11 mouse cellular contexts compared by ENCODE assay signal in genomic region chr6:30477210-30477714, GRCm38 (mm10). TPM values are rescaled to one million over a fixed set of nuclear protein-coding genes. Genes with fewer than 3 reads are reported as not detected.
A peak's percentile ranks its signal among the peaks of the same experiment; 100 is the strongest.
DNase-seq lines count a peak whose midpoint lies in the region; ATAC-seq and TF ChIP-seq lines count a peak whose summit lies in the region.
"Had no signal": no experiment of that assay in that cellular context is flagged by ENCODE, and none has a peak within 500 bp of the region (broad histone marks: within the 10 kb centered on the region; RNA-seq: fewer than 3 reads in every experiment).

No protein-coding gene starts in this region.

- H3K27me3 ChIP-seq in liver, adult 2 months (ENCODE audit: control insufficient read depth, insufficient read depth, low read length), result no peaks in the 10 kb centered on the region
- no peaks in the 10 kb centered on the region for H3K27me3 ChIP-seq in embryonic facial prominence, embryonic 15.5 days
- H3K27me3 ChIP-seq in liver, postnatal 0 days (ENCODE audit: insufficient read depth, low read length), result no peaks in the 10 kb centered on the region
- H3K27me3 ChIP-seq: midbrain, embryonic 12.5 days had no signal

- TF ChIP-seq EP300 in liver, postnatal 0 days (IDR thresholded peaks at IDR 0.05; ENCODE audit: low read depth), result no peak

- peaks cover 8% of the 10 kb centered on the region; the same call in 1 of the 2 replicates for H3K36me3 ChIP-seq in liver, adult 2 months (ENCODE audit: control insufficient read depth, insufficient read depth, low read length)
- peaks cover 26% of the 10 kb centered on the region for H3K36me3 ChIP-seq in embryonic facial prominence, embryonic 15.5 days
- peaks cover 34% of the 10 kb centered on the region for H3K36me3 ChIP-seq in liver, postnatal 0 days (replicated peaks; ENCODE audit: insufficient read depth, low read length)

- no peaks in the 10 kb centered on the region for H3K9me3 ChIP-seq in embryonic facial prominence, embryonic 15.5 days (replicated peaks)
- H3K9me3 ChIP-seq in liver, postnatal 0 days (ENCODE audit: low read length), result no peaks in the 10 kb centered on the region
- H3K9me3 ChIP-seq: midbrain, embryonic 12.5 days had no signal

- peaks cover 12% of the 10 kb centered on the region for H3K4me1 ChIP-seq in liver, adult 2 months (ENCODE audit: control insufficient read depth, insufficient read depth, low read length)
- H3K4me1 ChIP-seq in embryonic facial prominence, embryonic 15.5 days, result no peaks in the 10 kb centered on the region
- H3K4me1 ChIP-seq in liver, postnatal 0 days (ENCODE audit: insufficient read depth), result peaks cover 8% of the 10 kb centered on the region; the same call in 1 of the 2 replicates

- H3K79me2 ChIP-seq in liver, adult 2 months (ENCODE audit: control insufficient read depth, insufficient read depth, low read length), result no peaks in the 10 kb centered on the region

- no peak; the same call in 1 of the 2 replicates for ATAC-seq in embryonic facial prominence, embryonic 15.5 days (ENCODE audit: insufficient number of reproducible peaks, low FRiP score, low TSS enrichment, low read depth)
- ATAC-seq in liver, postnatal 0 days, result peak; percentile 72

- no peak for TF ChIP-seq POLR2A in liver, adult 2 months (IDR thresholded peaks at IDR 0.05; ENCODE audit: extremely low read depth, insufficient read depth, low read length)

- DNase-seq in embryo, embryonic 10.5 days (ENCODE audit: low spot score), result peak; percentile 19
- no peak for DNase-seq in embryo, embryonic 10 days (ENCODE audit: low spot score)
- DNase-seq in liver, adult 2 months (ENCODE audit: extremely low read depth, low read depth, low spot score), result peak; percentile 68
- no peak for DNase-seq in liver
- DNase-seq in liver, postnatal 0 days, result no peak
- no peak for DNase-seq in testis, postnatal 14 days (ENCODE audit: low spot score)
- no peak for DNase-seq in urinary bladder, postnatal 14 days (ENCODE audit: low spot score)
- DNase-seq: adrenal gland, postnatal 10 days; gastrocnemius, postnatal 36 days had no signal

- TF ChIP-seq CTCF in liver, adult 2 months (IDR thresholded peaks at IDR 0.05; ENCODE audit: low read depth, low read length), result no peak
- no peak for TF ChIP-seq CTCF in liver, postnatal 0 days (IDR thresholded peaks at IDR 0.05; ENCODE audit: low read depth)

- 0 out of 2 replicates have a peak overlapping the region, but pooled peaks have one; percentile 20 for H3K27ac ChIP-seq in liver, adult 2 months (replicated peaks; ENCODE audit: insufficient read depth, low read depth, low read length)
- H3K27ac ChIP-seq in embryonic facial prominence, embryonic 15.5 days (replicated peaks), result peak overlapping the region; percentile 22; the same call in 1 of the 2 replicates
- H3K27ac ChIP-seq in liver, postnatal 0 days (ENCODE audit: low read depth), result no peak overlapping the region; the same call in 1 of the 2 replicates
- H3K27ac ChIP-seq: midbrain, embryonic 12.5 days had no signal

- no peak overlapping the region for H3K4me2 ChIP-seq in embryonic facial prominence, embryonic 15.5 days (replicated peaks)
- no peak overlapping the region for H3K4me2 ChIP-seq in liver, postnatal 0 days (ENCODE audit: low read depth, low read length)
- H3K4me2 ChIP-seq: midbrain, embryonic 12.5 days had no signal

- H3K4me3 ChIP-seq in liver, adult 2 months (ENCODE audit: insufficient read depth, low read depth, low read length), result no peak overlapping the region
- no peak overlapping the region for H3K4me3 ChIP-seq in embryonic facial prominence, embryonic 15.5 days (replicated peaks)
- no peak overlapping the region for H3K4me3 ChIP-seq in liver, postnatal 0 days (ENCODE audit: low read depth, low read length)
- H3K4me3 ChIP-seq: midbrain, embryonic 12.5 days had no signal

- no peak overlapping the region for H3K9ac ChIP-seq in liver, adult 2 months (ENCODE audit: low read depth, low read length)
- H3K9ac ChIP-seq in embryonic facial prominence, embryonic 15.5 days, result no peak overlapping the region
- H3K9ac ChIP-seq in liver, postnatal 0 days (replicated peaks), result no peak overlapping the region
- H3K9ac ChIP-seq: midbrain, embryonic 12.5 days had no signal

- 35% methylated on average over 8 of the region's 8 CpGs for WGBS in liver, adult 2 months
- WGBS in embryonic facial prominence, embryonic 15.5 days, result 75% methylated on average over 8 of the region's 8 CpGs
- WGBS in liver, postnatal 0 days (ENCODE audit: insufficient replicate concordance), result 65% methylated on average over 8 of the region's 8 CpGs

RNA-seq across cellular contexts. Expression of gene Tmem209, which starts 32.3 kb away (rescaled TPM):
- total RNA-seq in liver, adult 2 months (2014; rRNA removed), result 9.2 and 12.0 TPM in 2 replicates
- polyA plus RNA-seq in liver, adult 2 months (2012; rRNA removed), result 18.4 and 23.5 TPM in 2 replicates
- polyA plus RNA-seq in embryonic facial prominence, embryonic 15.5 days (2015; fragmentation: Nextera tagmentation; extraction: Ambion mirVana), result 27.5 and 29.1 TPM in 2 replicates
- polyA plus RNA-seq in liver, postnatal 0 days (2015; fragmentation: Nextera tagmentation; extraction: Ambion mirVana), result 10.8 and 12.6 TPM in 2 replicates

RNA-seq across cellular contexts. Expression of gene Ssmem1, which starts 32.4 kb away (rescaled TPM):
- total RNA-seq in liver, adult 2 months (2014; rRNA removed), result 0.20 TPM in 1 of 2 replicates, not detected in the other
- not detected in 2 replicates for polyA plus RNA-seq in liver, adult 2 months (2012; rRNA removed)
- 0.14 and 0.52 TPM in 2 replicates for polyA plus RNA-seq in embryonic facial prominence, embryonic 15.5 days (2015; fragmentation: Nextera tagmentation; extraction: Ambion mirVana)
- polyA plus RNA-seq in liver, postnatal 0 days (2015; fragmentation: Nextera tagmentation; extraction: Ambion mirVana), result not detected in 2 replicates

Comparison
In these comparisons a context has a peak if more than half of its experiments do, and no peak if none do; other contexts are left out.
1. DNase-seq: peak in embryo, embryonic 10.5 days (single experiment) and liver, adult 2 months (single experiment); none in embryo, embryonic 10 days (single experiment), liver (single experiment), liver, postnatal 0 days (single experiment), testis, postnatal 14 days (single experiment) and urinary bladder, postnatal 14 days (single experiment).